Mouse (Mus musculus) erythroblast, embryonic 14.5 days (primary cell): ENCODE data around the gene Lysmd2.

Experiments used
- GATA1 ChIP-seq: IDR thresholded peaks from 2 replicates; pipeline ENCODE4 v1.6.1; 2012; ENCODE audit warnings: low read length, inconsistent platforms, mixed read lengths
- TAL1 ChIP-seq: IDR thresholded peaks from 3 replicates; pipeline ENCODE4 v1.6.1; 2012; ENCODE audit warnings: low read length, inconsistent platforms, mixed read lengths

DNA sequence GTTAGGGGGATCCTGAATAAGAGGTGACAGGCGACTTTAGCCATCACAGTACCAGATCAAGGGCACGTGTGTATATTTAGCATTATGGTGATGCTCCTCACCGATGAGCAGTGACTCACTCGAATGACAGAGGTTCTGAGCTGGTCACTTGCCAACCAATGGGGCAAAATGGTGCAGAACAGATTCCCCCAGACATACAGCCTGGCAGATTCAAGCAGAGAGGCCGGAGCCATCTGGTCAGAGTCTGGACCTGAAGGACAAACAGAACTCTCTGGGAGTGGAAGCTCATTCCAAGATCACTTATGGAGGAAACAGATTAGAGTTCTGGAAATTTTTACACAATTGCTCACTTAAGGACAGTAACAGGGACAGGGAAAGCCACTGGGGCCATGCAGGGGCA lies 41.1 kb downstream of the Lysmd2 start:
- TF ChIP-seq TAL1 (no peak), GATA1 (no peak)
